Mouse (Mus musculus) CD8-positive naive resting alpha-beta T cell, adult 2 months (primary cell): ENCODE results near the gene Pnma3.
"Not testable (repeated sequence)": the region's sequence is repeated elsewhere in the genome, so short reads cannot be mapped to it uniquely, and the experiment has no call there.

Source experiments
- DNase-seq, 2 experiments: peaks; one replicate each; pipeline ENCODE4 v3.0.0; 2022; ENCODE audit warnings: low read depth in 2 of 2, low spot score in 2 of 2

The Pnma3 gene

GRCm38 (mm10) chrX:73064415-73064793, at the start of gene Pnma3:
TSS of gene Pnma3 (plus strand) at chrX:73064787.
- DNase-seq = no peak

DNA sequence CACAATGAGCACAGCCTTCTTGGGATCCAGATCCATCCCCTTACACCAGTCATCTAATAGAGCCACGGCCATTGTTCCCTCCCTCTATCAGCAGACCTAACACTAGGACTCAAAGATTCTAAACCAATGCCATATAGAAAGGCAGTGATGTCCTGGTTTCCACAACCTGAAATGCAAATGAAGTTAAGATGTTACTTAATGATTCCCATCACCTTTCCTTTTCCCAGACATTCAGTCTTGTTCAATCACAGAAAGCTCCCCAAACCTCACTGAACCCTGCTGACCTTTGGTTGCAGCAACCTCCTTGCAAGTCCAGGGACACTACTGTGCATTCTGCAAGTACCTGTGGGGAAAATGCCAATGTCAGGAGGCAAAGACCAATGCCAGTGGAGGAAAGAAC, 27.6 kb upstream of the Pnma3 start, which contains the start of gene Pnma5:
Gene Pnma5 (minus strand): TSS at position 101 of the 400 bp plus-strand sequence.
- no peak for DNase-seq

DNA sequence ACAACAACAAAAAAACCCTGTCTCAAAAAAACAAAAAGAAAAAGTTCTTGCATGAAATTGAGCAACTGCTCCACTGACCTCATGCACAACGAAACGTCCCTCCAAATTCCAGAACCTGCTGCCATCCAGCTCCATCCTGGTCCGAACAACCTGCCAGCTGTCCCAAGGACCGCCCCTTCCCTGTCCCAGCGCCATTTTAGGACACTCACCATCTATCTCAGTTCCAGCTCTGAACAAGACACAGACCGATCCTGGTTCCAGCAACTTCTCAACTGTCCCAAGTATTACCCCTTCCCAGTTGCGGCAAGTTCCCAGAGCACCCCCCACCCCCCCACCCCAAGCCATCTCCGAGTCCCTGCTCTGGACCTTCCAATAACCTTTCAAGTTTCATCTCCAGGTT, 25.8 kb upstream of the Pnma3 start:
- DNase-seq = no peak

- no peak for DNase-seq
Observed at GRCm38 (mm10) chrX:73039666-73040065, 24.9 kb upstream of the Pnma3 start.

- peak; percentile 79 to 86 for DNase-seq
Observed at GRCm38 (mm10) chrX:73053860-73054563, 10.6 kb upstream of the Pnma3 start.

DNA sequence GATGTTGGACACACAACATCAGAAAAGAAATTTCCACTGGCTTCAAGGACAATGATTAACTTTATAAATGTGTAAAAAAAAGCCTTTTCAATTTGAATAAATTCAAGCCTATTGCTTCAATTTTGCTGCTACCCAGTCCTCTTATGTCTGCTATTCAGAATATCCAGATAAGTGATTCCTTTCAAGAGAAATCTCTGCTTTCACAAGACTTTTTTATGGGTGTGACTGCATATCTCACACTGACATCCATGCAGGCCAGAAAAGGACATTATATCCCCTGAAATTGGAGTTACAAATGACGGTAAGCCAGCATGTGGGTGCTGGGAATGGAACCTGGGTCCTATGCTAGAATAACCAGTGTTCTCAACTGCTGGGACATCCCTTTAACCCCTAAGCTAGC, 3.1 kb upstream of the Pnma3 start:
- DNase-seq = no peak

DNA sequence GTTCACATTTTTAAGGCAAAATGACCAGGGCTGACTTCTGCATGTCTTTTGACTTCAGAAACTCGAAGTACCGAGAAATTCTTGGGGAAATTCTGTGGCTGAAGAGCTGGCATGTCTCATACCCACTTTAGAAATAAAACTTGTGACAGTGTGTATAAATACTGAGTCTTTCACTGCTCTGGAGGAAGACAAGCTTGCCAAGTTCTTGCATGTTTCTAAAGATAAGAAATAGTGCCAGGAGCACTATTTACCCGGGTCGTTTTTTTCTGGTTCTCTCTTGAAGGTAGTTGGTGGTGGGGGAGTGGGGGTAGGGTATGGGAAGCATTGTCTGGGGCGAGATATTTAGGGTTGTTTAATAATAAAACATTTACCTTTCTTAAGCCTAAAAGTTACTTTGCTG, 2.3 kb upstream of the Pnma3 start:
- DNase-seq = no peak

DNA sequence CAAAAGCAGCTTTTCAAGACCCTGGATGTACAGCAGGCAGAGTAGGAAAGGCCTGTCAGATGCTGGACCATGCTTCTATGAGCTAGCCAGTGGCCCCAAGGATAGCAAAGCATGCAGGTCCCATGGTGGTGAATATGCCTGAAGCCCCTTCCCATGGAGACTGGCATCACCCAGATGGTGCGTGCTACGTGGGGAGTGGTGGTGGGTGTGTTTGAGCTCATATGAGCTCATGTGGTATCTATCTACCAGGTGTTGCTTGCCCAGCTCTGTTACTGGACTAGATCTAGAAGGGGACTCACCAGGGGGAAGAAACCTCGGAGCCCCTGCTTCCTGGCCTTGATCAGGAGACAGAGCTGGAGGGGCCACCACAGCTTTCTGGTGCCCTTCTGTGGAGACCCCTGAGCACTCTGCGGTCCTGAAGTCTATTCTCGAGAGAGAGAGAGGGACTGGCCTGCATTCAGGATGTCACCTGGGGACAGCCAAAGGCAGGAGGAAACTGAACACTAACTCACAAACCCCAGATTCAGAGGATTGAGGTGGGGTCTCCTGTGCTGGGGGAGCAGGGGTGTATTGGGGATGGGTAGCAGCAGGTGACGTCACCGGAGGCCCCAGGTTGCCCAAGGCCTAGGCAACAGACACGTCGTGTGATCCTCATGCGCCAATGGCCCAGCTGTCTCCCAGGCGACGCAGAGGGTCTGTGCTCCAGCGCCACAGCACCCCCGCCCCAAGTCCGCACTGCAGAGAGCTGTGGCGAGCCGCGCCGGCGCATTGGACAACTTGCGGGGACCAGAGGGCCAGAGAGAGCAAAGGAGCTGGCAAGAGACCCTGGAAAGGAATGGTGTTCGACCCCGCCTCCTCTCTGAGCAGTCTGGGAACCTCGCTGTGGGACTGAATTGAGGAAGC, 824 bp upstream of the Pnma3 start:
- no peak for DNase-seq

- not testable (repeated sequence) for DNase-seq
Observed at GRCm38 (mm10) chrX:73066765-73067312, 2.3 kb downstream of the Pnma3 start.

GRCm38 (mm10) chrX:73082267-73083055, 17.9 kb downstream of the Pnma3 start, which contains the start of gene Xlr4a:
TSS of gene Xlr4a (minus strand) at chrX:73082478.
- DNase-seq = peak; percentile 22 to 48

- DNase-seq = not testable (repeated sequence)
Observed at GRCm38 (mm10) chrX:73096941-73097508, 32.4 kb downstream of the Pnma3 start, which contains the start of gene Xlr3a. TSS of gene Xlr3a (minus strand) at chrX:73097095.

- DNase-seq = not testable (repeated sequence)
Observed at GRCm38 (mm10) chrX:73116747-73117146, 52.2 kb downstream of the Pnma3 start, which contains the start of gene Gm14685. TSS of gene Gm14685 (plus strand) at chrX:73117047.
